Mouse (Mus musculus): ENCODE data around the gene Lcn8. TPM values are rescaled to one million over a fixed set of nuclear protein-coding genes. Genes with fewer than 3 reads are reported as not detected.

Gene Lcn8
- polyA plus RNA-seq, 1 experiment from 2014 or later = not detected

- ATAC-seq (ENCODE audit: insufficient number of reproducible peaks, insufficient read depth, low FRiP score, low read depth) = no peak
- Histone ChIP-seq H3K4me2 (ENCODE audit: low read length) (no peak overlapping the region), H3K9me3 (ENCODE audit: control insufficient read depth, low read length) (no peaks in the 10 kb centered on the region), H3K36me3 (ENCODE audit: control insufficient read depth, insufficient read depth, low read length) (no peaks in the 10 kb centered on the region), H3K4me3 (ENCODE audit: control insufficient read depth in 1 of 2, insufficient read depth in 1 of 2, low read depth in 1 of 2, low read length in 2 of 2) (no peak overlapping the region), H3K27me3 (ENCODE audit: control insufficient read depth, insufficient read depth, low read length) (no peaks in the 10 kb centered on the region), H3K27ac (replicated peaks in 1 of 2; ENCODE audit: control insufficient read depth in 1 of 2, insufficient read depth in 1 of 2, low read depth in 2 of 2, low read length in 2 of 2) (no peak overlapping the region), H3K9ac (ENCODE audit: low read length) (no peak overlapping the region), H3K4me1 (ENCODE audit: control insufficient read depth in 2 of 2, insufficient read depth in 2 of 2, low read length in 2 of 2) (no peaks in the 10 kb centered on the region)
- WGBS = 67% methylated on average over 1 of the region's 1 CpGs
Measured at GRCm38 (mm10) chr2:25666516-25666915, 13.6 kb downstream of the Lcn8 start.

- ATAC-seq (ENCODE audit: insufficient number of reproducible peaks, insufficient read depth, low FRiP score, low read depth) = no peak
- Histone ChIP-seq H3K9me3 (ENCODE audit: control insufficient read depth, low read length) (no peaks in the 10 kb centered on the region), H3K9ac (ENCODE audit: low read length) (no peak within 1 kb of the TSS), H3K4me3 (ENCODE audit: control insufficient read depth in 1 of 2, insufficient read depth in 1 of 2, low read depth in 1 of 2, low read length in 2 of 2) (no peak within 1 kb of the TSS), H3K36me3 (ENCODE audit: control insufficient read depth, insufficient read depth, low read length) (no peaks in the 10 kb centered on the region), H3K4me2 (ENCODE audit: low read length) (no peak within 1 kb of the TSS), H3K27me3 (ENCODE audit: control insufficient read depth, insufficient read depth, low read length) (no peaks in the 10 kb centered on the region), H3K4me1 (ENCODE audit: control insufficient read depth in 2 of 2, insufficient read depth in 2 of 2, low read length in 2 of 2) (no peaks in the 10 kb centered on the region), H3K27ac (replicated peaks in 1 of 2; ENCODE audit: control insufficient read depth in 1 of 2, insufficient read depth in 1 of 2, low read depth in 2 of 2, low read length in 2 of 2) (no peak within 1 kb of the TSS)
- WGBS = 78% methylated on average over 3 of the region's 3 CpGs
Measured at GRCm38 (mm10) chr2:25676486-25676885, 23.6 kb downstream of the Lcn8 start, which contains the start of gene Lcn6. Gene Lcn6 (plus strand): TSS chr2:25676786.

- Histone ChIP-seq H3K4me3 (ENCODE audit: control insufficient read depth in 1 of 2, insufficient read depth in 1 of 2, low read depth in 1 of 2, low read length in 2 of 2) (no peak overlapping the region), H3K4me2 (ENCODE audit: low read length) (no peak overlapping the region), H3K9me3 (ENCODE audit: control insufficient read depth, low read length) (no peaks in the 10 kb centered on the region), H3K27me3 (ENCODE audit: control insufficient read depth, insufficient read depth, low read length) (no peaks in the 10 kb centered on the region), H3K9ac (ENCODE audit: low read length) (no peak overlapping the region), H3K4me1 (ENCODE audit: control insufficient read depth in 2 of 2, insufficient read depth in 2 of 2, low read length in 2 of 2) (no peaks in the 10 kb centered on the region), H3K27ac (replicated peaks in 1 of 2; ENCODE audit: control insufficient read depth in 1 of 2, insufficient read depth in 1 of 2, low read depth in 2 of 2, low read length in 2 of 2) (no peak overlapping the region), H3K36me3 (ENCODE audit: control insufficient read depth, insufficient read depth, low read length) (no peaks in the 10 kb centered on the region)
- 72% methylated on average over 6 of the region's 6 CpGs for WGBS
- no peak for ATAC-seq (ENCODE audit: insufficient number of reproducible peaks, insufficient read depth, low FRiP score, low read depth)
Measured at GRCm38 (mm10) chr2:25679559-25679958, 26.6 kb downstream of the Lcn8 start.

- no peak within 1 kb of the TSS for H3K4me2 ChIP-seq (ENCODE audit: low read length)
- 70% methylated on average over 2 of the region's 2 CpGs for WGBS
- H3K9me3 ChIP-seq (ENCODE audit: control insufficient read depth, low read length) = no peaks in the 10 kb centered on the region
- no peaks in the 10 kb centered on the region for H3K36me3 ChIP-seq (ENCODE audit: control insufficient read depth, insufficient read depth, low read length)
- no peaks in the 10 kb centered on the region for H3K4me1 ChIP-seq (ENCODE audit: control insufficient read depth in 2 of 2, insufficient read depth in 2 of 2, low read length in 2 of 2)
- H3K27me3 ChIP-seq (ENCODE audit: control insufficient read depth, insufficient read depth, low read length) = no peaks in the 10 kb centered on the region
- ATAC-seq (ENCODE audit: insufficient number of reproducible peaks, insufficient read depth, low FRiP score, low read depth) = no peak
- H3K9ac ChIP-seq (ENCODE audit: low read length) = no peak within 1 kb of the TSS
- H3K27ac ChIP-seq (replicated peaks in 1 of 2; ENCODE audit: control insufficient read depth in 1 of 2, insufficient read depth in 1 of 2, low read depth in 2 of 2, low read length in 2 of 2) = no peak within 1 kb of the TSS
- H3K4me3 ChIP-seq (ENCODE audit: control insufficient read depth in 1 of 2, insufficient read depth in 1 of 2, low read depth in 1 of 2, low read length in 2 of 2) = no peak within 1 kb of the TSS
Measured at GRCm38 (mm10) chr2:25682426-25682825, 29.5 kb downstream of the Lcn8 start, which contains the start of gene Lcn10. Gene Lcn10 (plus strand): TSS chr2:25682726.

- no peaks in the 10 kb centered on the region for H3K4me1 ChIP-seq (ENCODE audit: control insufficient read depth in 2 of 2, insufficient read depth in 2 of 2, low read length in 2 of 2)
- H3K4me3 ChIP-seq (ENCODE audit: control insufficient read depth in 1 of 2, insufficient read depth in 1 of 2, low read depth in 1 of 2, low read length in 2 of 2) = no peak overlapping the region
- no peak overlapping the region for H3K4me2 ChIP-seq (ENCODE audit: low read length)
- no peak for ATAC-seq (ENCODE audit: insufficient number of reproducible peaks, insufficient read depth, low FRiP score, low read depth)
- no peak overlapping the region for H3K9ac ChIP-seq (ENCODE audit: low read length)
- no peaks in the 10 kb centered on the region for H3K27me3 ChIP-seq (ENCODE audit: control insufficient read depth, insufficient read depth, low read length)
- H3K27ac ChIP-seq (replicated peaks in 1 of 2; ENCODE audit: control insufficient read depth in 1 of 2, insufficient read depth in 1 of 2, low read depth in 2 of 2, low read length in 2 of 2) = no peak overlapping the region
- H3K9me3 ChIP-seq (ENCODE audit: control insufficient read depth, low read length) = no peaks in the 10 kb centered on the region
- H3K36me3 ChIP-seq (ENCODE audit: control insufficient read depth, insufficient read depth, low read length) = no peaks in the 10 kb centered on the region
- WGBS = 56% methylated on average over 4 of the region's 4 CpGs
Measured at GRCm38 (mm10) chr2:25686941-25687340, 34.0 kb downstream of the Lcn8 start.

GRCm38 (mm10) chr2:25694605-25695004, 41.7 kb downstream of the Lcn8 start:
- Histone ChIP-seq H3K9ac (ENCODE audit: low read length) (no peak overlapping the region), H3K4me3 (ENCODE audit: control insufficient read depth in 1 of 2, insufficient read depth in 1 of 2, low read depth in 1 of 2, low read length in 2 of 2) (no peak overlapping the region), H3K36me3 (ENCODE audit: control insufficient read depth, insufficient read depth, low read length) (no peaks in the 10 kb centered on the region), H3K4me1 (ENCODE audit: control insufficient read depth in 2 of 2, insufficient read depth in 2 of 2, low read length in 2 of 2) (no peaks in the 10 kb centered on the region), H3K4me2 (ENCODE audit: low read length) (no peak overlapping the region), H3K27ac (replicated peaks in 1 of 2; ENCODE audit: control insufficient read depth in 1 of 2, insufficient read depth in 1 of 2, low read depth in 2 of 2, low read length in 2 of 2) (no peak overlapping the region), H3K27me3 (ENCODE audit: control insufficient read depth, insufficient read depth, low read length) (no peaks in the 10 kb centered on the region), H3K9me3 (ENCODE audit: control insufficient read depth, low read length) (no peaks in the 10 kb centered on the region)
- no peak for ATAC-seq (ENCODE audit: insufficient number of reproducible peaks, insufficient read depth, low FRiP score, low read depth)

- Histone ChIP-seq H3K9ac (ENCODE audit: low read length) (no peak overlapping the region), H3K27ac (replicated peaks in 1 of 2; ENCODE audit: control insufficient read depth in 1 of 2, insufficient read depth in 1 of 2, low read depth in 2 of 2, low read length in 2 of 2) (no peak overlapping the region), H3K36me3 (ENCODE audit: control insufficient read depth, insufficient read depth, low read length) (no peaks in the 10 kb centered on the region), H3K27me3 (ENCODE audit: control insufficient read depth, insufficient read depth, low read length) (no peaks in the 10 kb centered on the region), H3K4me1 (ENCODE audit: control insufficient read depth in 2 of 2, insufficient read depth in 2 of 2, low read length in 2 of 2) (no peaks in the 10 kb centered on the region), H3K9me3 (ENCODE audit: control insufficient read depth, low read length) (no peaks in the 10 kb centered on the region), H3K4me3 (ENCODE audit: control insufficient read depth in 1 of 2, insufficient read depth in 1 of 2, low read depth in 1 of 2, low read length in 2 of 2) (no peak overlapping the region), H3K4me2 (ENCODE audit: low read length) (no peak overlapping the region)
- no peak for ATAC-seq (ENCODE audit: insufficient number of reproducible peaks, insufficient read depth, low FRiP score, low read depth)
- WGBS = 55% methylated on average over 4 of the region's 4 CpGs
Measured at GRCm38 (mm10) chr2:25696951-25697350, 44.0 kb downstream of the Lcn8 start.

- Histone ChIP-seq H3K9ac (ENCODE audit: low read length) (no peak overlapping the region), H3K27ac (replicated peaks in 1 of 2; ENCODE audit: control insufficient read depth in 1 of 2, insufficient read depth in 1 of 2, low read depth in 2 of 2, low read length in 2 of 2) (no peak overlapping the region), H3K27me3 (ENCODE audit: control insufficient read depth, insufficient read depth, low read length) (no peaks in the 10 kb centered on the region), H3K4me3 (ENCODE audit: control insufficient read depth in 1 of 2, insufficient read depth in 1 of 2, low read depth in 1 of 2, low read length in 2 of 2) (no peak overlapping the region), H3K4me1 (ENCODE audit: control insufficient read depth in 2 of 2, insufficient read depth in 2 of 2, low read length in 2 of 2) (no peaks in the 10 kb centered on the region; a peak in 1 of 4 replicates), H3K9me3 (ENCODE audit: control insufficient read depth, low read length) (no peaks in the 10 kb centered on the region), H3K36me3 (ENCODE audit: control insufficient read depth, insufficient read depth, low read length) (no peaks in the 10 kb centered on the region), H3K4me2 (ENCODE audit: low read length) (no peak overlapping the region)
- 84% methylated on average over 2 of the region's 2 CpGs for WGBS
- no peak for ATAC-seq (ENCODE audit: insufficient number of reproducible peaks, insufficient read depth, low FRiP score, low read depth)
Measured at GRCm38 (mm10) chr2:25698696-25699095, 45.8 kb downstream of the Lcn8 start.
